In genomic region chr3:95106338-95107117, GRCm38 (mm10) we compare ENCODE assay signal across 8 mouse cellular contexts. TPM values are rescaled to one million over a fixed set of nuclear protein-coding genes. Genes with fewer than 3 reads are reported as not detected.
DNase-seq lines count a peak whose midpoint lies in the region; ATAC-seq and TF ChIP-seq lines count a peak whose summit lies in the region.

Gene Pip5k1a (minus strand): TSS chr3:95106930.

- no peaks in the 10 kb centered on the region for H3K27me3 ChIP-seq in heart, embryonic 12.5 days (replicated peaks)
- no peaks in the 10 kb centered on the region for H3K27me3 ChIP-seq in kidney, postnatal 0 days (ENCODE audit: insufficient read depth, low read length)
- H3K27me3 ChIP-seq in liver, embryonic 11.5 days (replicated peaks; ENCODE audit: control insufficient read depth, insufficient read depth, low read length): no peaks in the 10 kb centered on the region
- no peaks in the 10 kb centered on the region for H3K27me3 ChIP-seq in stomach, embryonic 14.5 days (ENCODE audit: control insufficient read depth, insufficient read depth, low read length)

- peaks cover 14% of the 10 kb centered on the region for H3K36me3 ChIP-seq in heart, embryonic 12.5 days
- no peaks in the 10 kb centered on the region for H3K36me3 ChIP-seq in kidney, postnatal 0 days (ENCODE audit: insufficient read depth, low read length)
- 0 out of 2 replicates have a peak, but pooled peaks cover 3% of the 10 kb centered on the region for H3K36me3 ChIP-seq in liver, embryonic 11.5 days (ENCODE audit: control insufficient read depth, insufficient read depth, low read length)
- H3K36me3 ChIP-seq in stomach, embryonic 14.5 days (ENCODE audit: control insufficient read depth, insufficient read depth, low read length): no peaks in the 10 kb centered on the region

- peaks cover 21% of the 10 kb centered on the region for H3K4me1 ChIP-seq in heart, embryonic 12.5 days (replicated peaks)
- H3K4me1 ChIP-seq in kidney, postnatal 0 days (replicated peaks; ENCODE audit: insufficient read depth, low read length): 0 out of 2 replicates have a peak, but pooled peaks cover 5% of the 10 kb centered on the region
- peaks cover 11% of the 10 kb centered on the region for H3K4me1 ChIP-seq in liver, embryonic 11.5 days (replicated peaks; ENCODE audit: control insufficient read depth, insufficient read depth, low read length)
- H3K4me1 ChIP-seq in stomach, embryonic 14.5 days (ENCODE audit: control insufficient read depth, insufficient read depth, low read length): peaks cover 7% of the 10 kb centered on the region

- H3K4me3 ChIP-seq in heart, embryonic 12.5 days: peak within 1 kb of the TSS; percentile 71
- H3K4me3 ChIP-seq in kidney, postnatal 0 days (replicated peaks; ENCODE audit: low read depth, low read length): peak within 1 kb of the TSS; percentile 73
- H3K4me3 ChIP-seq in liver, embryonic 11.5 days (ENCODE audit: low read depth, low read length): peak within 1 kb of the TSS; percentile 88
- H3K4me3 ChIP-seq in stomach, embryonic 14.5 days (ENCODE audit: low read depth, low read length): peak within 1 kb of the TSS; percentile 98

- WGBS in heart, embryonic 12.5 days: under 1% methylated on average over 51 of the region's 51 CpGs
- WGBS in kidney, postnatal 0 days: under 1% methylated on average over 51 of the region's 51 CpGs
- under 1% methylated on average over 51 of the region's 51 CpGs for WGBS in liver, embryonic 11.5 days
- WGBS in stomach, embryonic 14.5 days: under 1% methylated on average over 51 of the region's 51 CpGs

- ATAC-seq in erythroid progenitor cell, adult 5-6 weeks (replicated peaks; ENCODE audit: low FRiP score, poor library complexity, severe bottlenecking): peak; percentile 81
- ATAC-seq in heart, embryonic 12.5 days (ENCODE audit: insufficient number of reproducible peaks, low FRiP score): peak; percentile 90
- peak; percentile 92 for ATAC-seq in kidney, postnatal 0 days (replicated peaks; ENCODE audit: low FRiP score, low read depth)
- peak; percentile 81 for ATAC-seq in liver, embryonic 11.5 days (replicated peaks; ENCODE audit: low FRiP score)
- ATAC-seq in stomach, embryonic 14.5 days (ENCODE audit: insufficient number of reproducible peaks, insufficient read depth, low FRiP score, low read depth): peak; percentile 94

- H3K9me3 ChIP-seq in heart, embryonic 12.5 days (replicated peaks): no peaks in the 10 kb centered on the region
- no peaks in the 10 kb centered on the region for H3K9me3 ChIP-seq in kidney, postnatal 0 days (replicated peaks; ENCODE audit: low read length)
- no peaks in the 10 kb centered on the region for H3K9me3 ChIP-seq in liver, embryonic 11.5 days (ENCODE audit: control insufficient read depth, low read length)
- H3K9me3 ChIP-seq in stomach, embryonic 14.5 days (ENCODE audit: control insufficient read depth, low read depth, low read length): no peaks in the 10 kb centered on the region

- H3K4me2 ChIP-seq in heart, embryonic 12.5 days: peak within 1 kb of the TSS; percentile 88
- peak within 1 kb of the TSS; percentile 69 for H3K4me2 ChIP-seq in kidney, postnatal 0 days (ENCODE audit: low read length)
- peak within 1 kb of the TSS; percentile 86 for H3K4me2 ChIP-seq in liver, embryonic 11.5 days
- peak within 1 kb of the TSS; percentile 82 for H3K4me2 ChIP-seq in stomach, embryonic 14.5 days (replicated peaks; ENCODE audit: low read depth, low read length)

- H3K9ac ChIP-seq in heart, embryonic 12.5 days: peak within 1 kb of the TSS; percentile 85
- peak within 1 kb of the TSS; percentile 73 for H3K9ac ChIP-seq in kidney, postnatal 0 days (ENCODE audit: low read depth, low read length)
- H3K9ac ChIP-seq in liver, embryonic 11.5 days (ENCODE audit: low read depth, low read length): peak within 1 kb of the TSS; percentile 97
- H3K9ac ChIP-seq in stomach, embryonic 14.5 days (replicated peaks; ENCODE audit: low read depth, low read length): peak within 1 kb of the TSS; percentile 89

- peak within 1 kb of the TSS; percentile 86 for H3K27ac ChIP-seq in heart, embryonic 12.5 days (ENCODE audit: poor library complexity, severe bottlenecking)
- peak within 1 kb of the TSS; percentile 83 for H3K27ac ChIP-seq in kidney, postnatal 0 days
- H3K27ac ChIP-seq in liver, embryonic 11.5 days (ENCODE audit: low read depth, low read length): peak within 1 kb of the TSS; percentile 79
- peak within 1 kb of the TSS; percentile 82 for H3K27ac ChIP-seq in stomach, embryonic 14.5 days (ENCODE audit: low read length)

- no peak; the same call in 1 of the 2 replicates for TF ChIP-seq CTCF in kidney, postnatal 0 days (IDR thresholded peaks at IDR 0.05; ENCODE audit: low read depth)

- peak; percentile 99 for DNase-seq in CD4-positive helper T cell, adult 2 months (ENCODE audit: low read depth, low spot score)
- peak; percentile 98 for DNase-seq in brain, embryonic 18.5 days (ENCODE audit: low read depth, low spot score)
- peak; percentile 100 for DNase-seq in kidney, postnatal 0 days (ENCODE audit: low spot score)
- peak; percentile 96 for DNase-seq in liver, embryonic 11.5 days (ENCODE audit: low spot score)
- DNase-seq in naive thymus-derived CD4-positive, alpha-beta T cell, adult 2 months (ENCODE audit: low read depth): peak; percentile 98

RNA-seq across cellular contexts. Expression of gene Pip5k1a, which starts in this region (rescaled TPM):
- 17.3 and 26.4 TPM in 2 replicates for total RNA-seq in erythroid progenitor cell, adult 5-6 weeks (2015; ENCODE audit: low replicate concordance)
- total RNA-seq in erythroid progenitor cell, adult 5-6 weeks (2017; ENCODE audit: low replicate concordance): 32.2 and 74.3 TPM in 2 replicates
- polyA plus RNA-seq in heart, embryonic 12.5 days (2016; fragmentation: Nextera tagmentation; extraction: Ambion mirVana): 18.2 and 18.5 TPM in 2 replicates
- polyA plus RNA-seq in kidney, postnatal 0 days (2015; fragmentation: Nextera tagmentation; extraction: Ambion mirVana): 17.8 and 19.8 TPM in 2 replicates
- 10.9 and 12.8 TPM in 2 replicates for polyA plus RNA-seq in liver, embryonic 11.5 days (2014; fragmentation: Nextera tagmentation; extraction: Ambion mirVana)
- 14.6 and 14.9 TPM in 2 replicates for polyA plus RNA-seq in stomach, embryonic 14.5 days (2014; fragmentation: Nextera tagmentation; extraction: Ambion mirVana)

Comparison
In these comparisons a context has a peak if more than half of its experiments do, and no peak if none do; other contexts are left out.
1. Peak in every context shown above with its lines: DNase-seq, ATAC-seq, H3K4me3 ChIP-seq and H3K27ac ChIP-seq.